Mouse (Mus musculus) left cerebral cortex, adult 8-10 months (tissue): ENCODE data around the gene Cib1. TPM values are rescaled to one million over a fixed set of nuclear protein-coding genes. Genes with fewer than 3 reads are reported as not detected.

Source experiments
- DNase-seq, 2 experiments: peaks; one replicate each; pipeline ENCODE4 v3.0.0; 2022; ENCODE audit warnings: low spot score in 2 of 2
- total RNA-seq, 4 experiments: library from RNA; stranded (reverse); gene quantifications; 2 replicates each; pipeline ENCODE4 v1.2.4; 2022

The Cib1 gene
- total RNA-seq, 4 experiments from 2014 or later: 19.7 to 26.3 (median 25.2) TPM

- no peak for DNase-seq
These were observed 30.6 kb downstream of the Cib1 start for GRCm38 (mm10) chr7:80201888-80202540.

- DNase-seq: no peak
These were observed 31.6 kb downstream of the Cib1 start for GRCm38 (mm10) chr7:80200963-80201539.

GRCm38 (mm10) chr7:80200588-80200945 is 32.0 kb downstream of the Cib1 start:
- no peak for DNase-seq

- DNase-seq: no peak
These were observed 32.6 kb downstream of the Cib1 start for GRCm38 (mm10) chr7:80199851-80200587.

GRCm38 (mm10) chr7:80199286-80199685 is 33.3 kb downstream of the Cib1 start:
- no peak for DNase-seq

GRCm38 (mm10) chr7:80198863-80199262 is 33.8 kb downstream of the Cib1 start:
- DNase-seq: no peak

- DNase-seq: peak; percentile 58 to 86
These were observed 34.5 kb downstream of the Cib1 start for GRCm38 (mm10) chr7:80197941-80198778.

- DNase-seq: no peak
These were observed 35.2 kb downstream of the Cib1 start for GRCm38 (mm10) chr7:80197371-80197770.

GRCm38 (mm10) chr7:80195576-80196263 is 36.9 kb downstream of the Cib1 start:
- DNase-seq: no peak

GRCm38 (mm10) chr7:80195146-80195545 is 37.5 kb downstream of the Cib1 start:
- no peak for DNase-seq

GRCm38 (mm10) chr7:80193941-80194739 is 38.5 kb downstream of the Cib1 start:
- no peak for DNase-seq

GRCm38 (mm10) chr7:80192226-80193061 is 40.2 kb downstream of the Cib1 start:
- peak in 1 of 2 experiments; percentile 60 for DNase-seq

GRCm38 (mm10) chr7:80191455-80191854 is 41.2 kb downstream of the Cib1 start:
- DNase-seq: no peak

GRCm38 (mm10) chr7:80189147-80189933 is 43.3 kb downstream of the Cib1 start:
- DNase-seq: no peak

- DNase-seq: no peak
These were observed 44.0 kb downstream of the Cib1 start for GRCm38 (mm10) chr7:80188579-80189125.

- DNase-seq: no peak
These were observed 45.1 kb downstream of the Cib1 start for GRCm38 (mm10) chr7:80187501-80187900.

GRCm38 (mm10) chr7:80186531-80187296 is 45.9 kb downstream of the Cib1 start, which contains the start of gene Sema4b:
Gene Sema4b, plus strand, starts transcription at chr7:80186841.
- DNase-seq: peak; percentile 86 to 95
